Mouse (Mus musculus): Measurements from ENCODE around the gene Txnrd2. TPM values are rescaled to one million over a fixed set of nuclear protein-coding genes. Genes with fewer than 3 reads are reported as not detected.

The Txnrd2 gene
- polyA plus RNA-seq, 1 experiment from 2014 or later: 24.8 TPM

GRCm38 (mm10) chr16:18479667-18480066 lies 53.5 kb downstream of the Txnrd2 start:
- Histone ChIP-seq H3K9me3 (ENCODE audit: control insufficient read depth) (no peaks in the 10 kb centered on the region), H3K4me3 (ENCODE audit: low read depth, low read length) (no peak overlapping the region), H3K4me1 (replicated peaks; ENCODE audit: control insufficient read depth, insufficient read depth, low read length) (0 out of 2 replicates have a peak, but pooled peaks cover 2% of the 10 kb centered on the region), H3K27ac (ENCODE audit: low read depth, low read length) (no peak overlapping the region), H3K4me2 (replicated peaks; ENCODE audit: low read depth) (no peak overlapping the region), H3K27me3 (replicated peaks; ENCODE audit: control insufficient read depth, insufficient read depth, low read length) (no peaks in the 10 kb centered on the region), H3K36me3 (ENCODE audit: control insufficient read depth, insufficient read depth) (peaks cover 5% of the 10 kb centered on the region; the same call in 1 of the 2 replicates), H3K9ac (ENCODE audit: low read depth, low read length) (no peak overlapping the region)
- WGBS: 36% methylated on average over 7 of the region's 7 CpGs
- no peak for TF ChIP-seq CTCF (IDR thresholded peaks at IDR 0.05; ENCODE audit: low read depth)
- no peak for ATAC-seq

GRCm38 (mm10) chr16:18480933-18481485 lies 54.8 kb downstream of the Txnrd2 start:
- ATAC-seq: no peak
- Histone ChIP-seq H3K4me3 (ENCODE audit: low read depth, low read length) (no peak overlapping the region), H3K36me3 (ENCODE audit: control insufficient read depth, insufficient read depth) (peaks cover 5% of the 10 kb centered on the region; the same call in 1 of the 2 replicates), H3K27me3 (replicated peaks; ENCODE audit: control insufficient read depth, insufficient read depth, low read length) (no peaks in the 10 kb centered on the region), H3K27ac (ENCODE audit: low read depth, low read length) (no peak overlapping the region), H3K4me2 (replicated peaks; ENCODE audit: low read depth) (no peak overlapping the region), H3K9me3 (ENCODE audit: control insufficient read depth) (no peaks in the 10 kb centered on the region), H3K9ac (ENCODE audit: low read depth, low read length) (no peak overlapping the region), H3K4me1 (replicated peaks; ENCODE audit: control insufficient read depth, insufficient read depth, low read length) (0 out of 2 replicates have a peak, but pooled peaks cover 2% of the 10 kb centered on the region)
- WGBS: 73% methylated on average over 4 of the region's 4 CpGs
- TF ChIP-seq CTCF (IDR thresholded peaks at IDR 0.05; ENCODE audit: low read depth): 0 out of 2 replicates have a peak, but pooled peaks have one; percentile 22

GRCm38 (mm10) chr16:18482431-18482830 lies 56.2 kb downstream of the Txnrd2 start:
- H3K27ac ChIP-seq (ENCODE audit: low read depth, low read length): no peak overlapping the region
- no peak for TF ChIP-seq CTCF (IDR thresholded peaks at IDR 0.05; ENCODE audit: low read depth)
- H3K36me3 ChIP-seq (ENCODE audit: control insufficient read depth, insufficient read depth): no peaks in the 10 kb centered on the region; the same call in 1 of the 2 replicates
- no peak overlapping the region for H3K4me3 ChIP-seq (ENCODE audit: low read depth, low read length)
- no peak for ATAC-seq
- 90% methylated on average over 3 of the region's 3 CpGs for WGBS
- H3K4me2 ChIP-seq (replicated peaks; ENCODE audit: low read depth): no peak overlapping the region
- H3K27me3 ChIP-seq (replicated peaks; ENCODE audit: control insufficient read depth, insufficient read depth, low read length): no peaks in the 10 kb centered on the region
- H3K9me3 ChIP-seq (ENCODE audit: control insufficient read depth): no peaks in the 10 kb centered on the region
- 0 out of 2 replicates have a peak, but pooled peaks cover 2% of the 10 kb centered on the region for H3K4me1 ChIP-seq (replicated peaks; ENCODE audit: control insufficient read depth, insufficient read depth, low read length)
- H3K9ac ChIP-seq (ENCODE audit: low read depth, low read length): no peak overlapping the region

- H3K9ac ChIP-seq (ENCODE audit: low read depth, low read length): no peak overlapping the region
- H3K4me2 ChIP-seq (replicated peaks; ENCODE audit: low read depth): no peak overlapping the region
- no peak overlapping the region for H3K27ac ChIP-seq (ENCODE audit: low read depth, low read length)
- no peak for ATAC-seq
- H3K27me3 ChIP-seq (replicated peaks; ENCODE audit: control insufficient read depth, insufficient read depth, low read length): no peaks in the 10 kb centered on the region
- 83% methylated on average over 5 of the region's 5 CpGs for WGBS
- TF ChIP-seq CTCF (IDR thresholded peaks at IDR 0.05; ENCODE audit: low read depth): no peak
- no peaks in the 10 kb centered on the region; the same call in 1 of the 2 replicates for H3K36me3 ChIP-seq (ENCODE audit: control insufficient read depth, insufficient read depth)
- H3K4me3 ChIP-seq (ENCODE audit: low read depth, low read length): no peak overlapping the region
- H3K4me1 ChIP-seq (replicated peaks; ENCODE audit: control insufficient read depth, insufficient read depth, low read length): 0 out of 2 replicates have a peak, but pooled peaks cover 2% of the 10 kb centered on the region
- H3K9me3 ChIP-seq (ENCODE audit: control insufficient read depth): no peaks in the 10 kb centered on the region
Observed at GRCm38 (mm10) chr16:18483839-18484238, 57.7 kb downstream of the Txnrd2 start.

GRCm38 (mm10) chr16:18484386-18484785 lies 58.2 kb downstream of the Txnrd2 start:
- Histone ChIP-seq H3K36me3 (ENCODE audit: control insufficient read depth, insufficient read depth) (no peaks in the 10 kb centered on the region; the same call in 1 of the 2 replicates), H3K27me3 (replicated peaks; ENCODE audit: control insufficient read depth, insufficient read depth, low read length) (no peaks in the 10 kb centered on the region), H3K27ac (ENCODE audit: low read depth, low read length) (no peak overlapping the region), H3K4me3 (ENCODE audit: low read depth, low read length) (no peak overlapping the region), H3K4me1 (replicated peaks; ENCODE audit: control insufficient read depth, insufficient read depth, low read length) (0 out of 2 replicates have a peak, but pooled peaks cover 2% of the 10 kb centered on the region), H3K4me2 (replicated peaks; ENCODE audit: low read depth) (no peak overlapping the region), H3K9me3 (ENCODE audit: control insufficient read depth) (no peaks in the 10 kb centered on the region), H3K9ac (ENCODE audit: low read depth, low read length) (no peak overlapping the region)
- no peak for TF ChIP-seq CTCF (IDR thresholded peaks at IDR 0.05; ENCODE audit: low read depth)
- WGBS: 46% methylated on average over 4 of the region's 4 CpGs
- no peak for ATAC-seq

GRCm38 (mm10) chr16:18484794-18485435 lies 58.7 kb downstream of the Txnrd2 start:
- no peak overlapping the region for H3K27ac ChIP-seq (ENCODE audit: low read depth, low read length)
- 0 out of 2 replicates have a peak, but pooled peaks cover 2% of the 10 kb centered on the region for H3K4me1 ChIP-seq (replicated peaks; ENCODE audit: control insufficient read depth, insufficient read depth, low read length)
- H3K27me3 ChIP-seq (replicated peaks; ENCODE audit: control insufficient read depth, insufficient read depth, low read length): no peaks in the 10 kb centered on the region
- ATAC-seq: no peak
- 64% methylated on average over 5 of the region's 5 CpGs for WGBS
- H3K9me3 ChIP-seq (ENCODE audit: control insufficient read depth): no peaks in the 10 kb centered on the region
- no peaks in the 10 kb centered on the region; the same call in 1 of the 2 replicates for H3K36me3 ChIP-seq (ENCODE audit: control insufficient read depth, insufficient read depth)
- H3K4me2 ChIP-seq (replicated peaks; ENCODE audit: low read depth): no peak overlapping the region
- no peak for TF ChIP-seq CTCF (IDR thresholded peaks at IDR 0.05; ENCODE audit: low read depth)
- no peak overlapping the region for H3K4me3 ChIP-seq (ENCODE audit: low read depth, low read length)
- H3K9ac ChIP-seq (ENCODE audit: low read depth, low read length): no peak overlapping the region

All from intestine, postnatal 0 days (tissue).